Mouse (Mus musculus) spleen, postnatal 4 days (tissue): ENCODE measurements at regions not wholly inside any gene's neighbourhood (a gene's known extent, or its start where the extent isn't known, plus 50 kb on each side); places are given as distances from the start of the nearest gene placed in this dataset.

Experiments
- DNase-seq, 2 experiments: peaks; one replicate each; pipeline ENCODE4 v3.0.0; 2022; ENCODE audit warnings: low spot score in 2 of 2

DNA sequence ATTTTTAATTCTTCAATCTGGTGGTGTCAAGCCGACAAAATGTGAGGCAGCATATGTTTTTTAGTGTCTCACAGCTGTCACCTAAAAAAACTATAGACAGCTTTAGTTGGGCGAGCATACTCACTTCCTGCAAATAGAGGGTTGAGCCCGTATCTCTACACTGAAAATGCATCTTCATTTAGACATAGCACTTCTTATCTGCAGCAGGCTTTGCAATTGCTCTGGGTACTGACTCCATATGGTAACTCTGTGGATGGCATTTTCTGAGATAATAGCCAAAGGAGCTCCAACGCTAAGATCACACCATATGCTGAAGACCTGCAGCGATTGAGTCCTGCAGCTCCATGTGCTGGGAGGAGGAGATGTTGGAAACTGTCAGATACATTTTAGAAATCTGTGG is 49.8 kb upstream of the Grm8 start:
- peak in 1 of 2 experiments; percentile 11 for DNase-seq
